Mouse (Mus musculus): ENCODE measurements around the gene Cdh13.

The Cdh13 gene

GRCm38 (mm10) chr8:118986796-118987195, 703.3 kb downstream of the Cdh13 start:
- no peak for DNase-seq

- no peak for DNase-seq
These were observed 712.2 kb downstream of the Cdh13 start for GRCm38 (mm10) chr8:118995641-118996188.

- DNase-seq = no peak
These were observed 717.1 kb downstream of the Cdh13 start for GRCm38 (mm10) chr8:119000595-119000994.

- no peak for DNase-seq
These were observed 721.3 kb downstream of the Cdh13 start for GRCm38 (mm10) chr8:119004821-119005220.

GRCm38 (mm10) chr8:119018675-119019074, 735.1 kb downstream of the Cdh13 start:
- DNase-seq = no peak

GRCm38 (mm10) chr8:119020781-119021180, 737.2 kb downstream of the Cdh13 start:
- DNase-seq = peak; percentile 38

GRCm38 (mm10) chr8:119021478-119021877, 737.9 kb downstream of the Cdh13 start:
- no peak for DNase-seq

GRCm38 (mm10) chr8:119022301-119022870, 738.9 kb downstream of the Cdh13 start:
- no peak for DNase-seq

GRCm38 (mm10) chr8:119033398-119033797, 749.9 kb downstream of the Cdh13 start:
- DNase-seq = no peak

- DNase-seq = no peak
These were observed 750.5 kb downstream of the Cdh13 start for GRCm38 (mm10) chr8:119034037-119034436.

GRCm38 (mm10) chr8:119035126-119035525, 751.6 kb downstream of the Cdh13 start:
- DNase-seq = peak; percentile 65

GRCm38 (mm10) chr8:119037571-119037970, 754.0 kb downstream of the Cdh13 start:
- no peak for DNase-seq

GRCm38 (mm10) chr8:119039358-119039757, 755.8 kb downstream of the Cdh13 start:
- DNase-seq = no peak

- no peak for DNase-seq
These were observed 774.3 kb downstream of the Cdh13 start for GRCm38 (mm10) chr8:119057876-119058275.

- no peak for DNase-seq
These were observed 778.1 kb downstream of the Cdh13 start for GRCm38 (mm10) chr8:119061671-119062070.

GRCm38 (mm10) chr8:119064523-119064922, 781.0 kb downstream of the Cdh13 start:
- DNase-seq = peak; percentile 17

- DNase-seq = no peak
These were observed 788.8 kb downstream of the Cdh13 start for GRCm38 (mm10) chr8:119072291-119072690.

- DNase-seq = no peak
These were observed 801.5 kb downstream of the Cdh13 start for GRCm38 (mm10) chr8:119085022-119085421.

GRCm38 (mm10) chr8:119098261-119098660, 814.7 kb downstream of the Cdh13 start:
- DNase-seq = no peak

GRCm38 (mm10) chr8:119102871-119103270, 819.3 kb downstream of the Cdh13 start:
- DNase-seq = no peak

GRCm38 (mm10) chr8:119109655-119110054, 826.1 kb downstream of the Cdh13 start:
- DNase-seq = no peak

GRCm38 (mm10) chr8:119112861-119113260, 829.3 kb downstream of the Cdh13 start:
- DNase-seq = no peak

GRCm38 (mm10) chr8:119121236-119121635, 837.7 kb downstream of the Cdh13 start:
- no peak for DNase-seq

GRCm38 (mm10) chr8:119127841-119128240, 844.3 kb downstream of the Cdh13 start:
- no peak for DNase-seq

GRCm38 (mm10) chr8:119128266-119128665, 844.7 kb downstream of the Cdh13 start:
- DNase-seq = no peak

All from right cerebral cortex, postnatal 14 days (tissue).